Comparison of ENCODE assay signal across 7 mouse cellular contexts in the genomic region with DNA sequence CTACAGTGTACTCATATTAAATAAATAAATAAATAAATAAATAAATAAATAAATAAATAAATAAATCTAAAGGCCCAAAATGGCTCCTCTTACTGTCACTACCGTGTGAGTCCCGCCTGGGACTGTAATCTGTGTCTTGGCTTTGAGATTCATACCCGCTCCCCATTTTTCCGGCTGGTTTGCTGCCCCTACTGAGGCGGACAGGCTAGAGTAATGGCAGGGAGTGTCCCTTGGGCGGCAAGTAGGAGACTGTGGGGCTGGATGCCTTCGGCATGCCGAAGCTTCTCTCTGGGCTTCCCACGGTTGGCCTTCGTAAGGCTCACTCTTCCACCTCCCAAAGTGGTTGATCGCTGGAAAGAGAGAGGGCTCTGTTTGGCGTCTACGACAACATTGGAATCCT. TPM values are rescaled to one million over a fixed set of nuclear protein-coding genes. Genes with fewer than 3 reads are reported as not detected.
A peak's percentile ranks its signal among the peaks of the same experiment; 100 is the strongest.
DNase-seq lines count a peak whose midpoint lies in the region; ATAC-seq lines count a peak whose summit lies in the region.
"Not testable (repeated sequence)": the region's sequence is repeated elsewhere in the genome, so short reads cannot be mapped to it uniquely, and the experiment has no call there.
"Had no signal": no experiment of that assay in that cellular context is flagged by ENCODE, and none has a peak within 500 bp of the region (broad histone marks: within the 10 kb centered on the region; RNA-seq: fewer than 3 reads in every experiment).

No protein-coding gene starts in this region.

- H3K9me3 ChIP-seq in embryonic facial prominence, embryonic 13.5 days; intestine, embryonic 14.5 days (ENCODE audit: control insufficient read depth, low read length); liver, embryonic 13.5 days (replicated peaks): not testable (repeated sequence)

- 84% methylated on average over 13 of the region's 13 CpGs for WGBS in embryonic facial prominence, embryonic 13.5 days
- 85% methylated on average over 13 of the region's 13 CpGs for WGBS in intestine, embryonic 14.5 days
- 73% methylated on average over 13 of the region's 13 CpGs for WGBS in liver, embryonic 13.5 days (ENCODE audit: insufficient replicate concordance)

- not testable (repeated sequence) for H3K4me1 ChIP-seq in embryonic facial prominence, embryonic 13.5 days; intestine, embryonic 14.5 days (replicated peaks; ENCODE audit: control insufficient read depth, insufficient read depth, low read length); liver, embryonic 13.5 days (replicated peaks)

- peak; percentile 32; the same call in 1 of the 2 replicates for ATAC-seq in embryonic facial prominence, embryonic 13.5 days (ENCODE audit: insufficient number of reproducible peaks, insufficient read depth, low FRiP score, low TSS enrichment, low read depth)
- ATAC-seq in erythroid progenitor cell, adult 5-6 weeks (replicated peaks; ENCODE audit: low FRiP score, poor library complexity, severe bottlenecking), result peak; percentile 71
- 0 out of 2 replicates have a peak, but pooled peaks have one; percentile 23 for ATAC-seq in intestine, embryonic 14.5 days (replicated peaks; ENCODE audit: low FRiP score, low TSS enrichment, low read depth)
- ATAC-seq in liver, embryonic 13.5 days (ENCODE audit: low read depth), result 0 out of 2 replicates have a peak, but pooled peaks have one; percentile 36
- peak; percentile 32; the same call in 1 of the 2 replicates for ATAC-seq in megakaryocyte-erythroid progenitor cell, adult 5-6 weeks (replicated peaks; ENCODE audit: low FRiP score, low TSS enrichment, poor library complexity, severe bottlenecking)

- peak; percentile 84 for DNase-seq in heart, adult 11 months
- DNase-seq in intestine, embryonic 14.5 days (ENCODE audit: low spot score), result peak; percentile 41
- DNase-seq in liver, embryonic 13.5 days, result not testable (repeated sequence)

- not testable (repeated sequence) for H3K4me2 ChIP-seq in embryonic facial prominence, embryonic 13.5 days; intestine, embryonic 14.5 days (ENCODE audit: low read length); liver, embryonic 13.5 days

- H3K4me3 ChIP-seq in embryonic facial prominence, embryonic 13.5 days; intestine, embryonic 14.5 days (ENCODE audit: low read depth, low read length); liver, embryonic 13.5 days (replicated peaks): not testable (repeated sequence)

- not testable (repeated sequence) for H3K27me3 ChIP-seq in embryonic facial prominence, embryonic 13.5 days; intestine, embryonic 14.5 days (replicated peaks; ENCODE audit: control insufficient read depth, insufficient read depth, low read length); liver, embryonic 13.5 days

- not testable (repeated sequence) for H3K36me3 ChIP-seq in embryonic facial prominence, embryonic 13.5 days; intestine, embryonic 14.5 days (ENCODE audit: control insufficient read depth, insufficient read depth, low read length); liver, embryonic 13.5 days

- H3K9ac ChIP-seq in embryonic facial prominence, embryonic 13.5 days; intestine, embryonic 14.5 days (ENCODE audit: low read length); liver, embryonic 13.5 days: not testable (repeated sequence)

- not testable (repeated sequence) for H3K27ac ChIP-seq in embryonic facial prominence, embryonic 13.5 days; intestine, embryonic 14.5 days (ENCODE audit: low read depth); liver, embryonic 13.5 days

RNA-seq across cellular contexts. Expression of gene Mfap1b, which starts 7.0 kb away (rescaled TPM):
- polyA plus RNA-seq in embryonic facial prominence, embryonic 13.5 days (2015; fragmentation: Nextera tagmentation; extraction: Ambion mirVana), result 63.3 and 64.2 TPM in 2 replicates
- 23.4 and 25.6 TPM in 2 replicates for total RNA-seq in erythroid progenitor cell, adult 5-6 weeks (2015; ENCODE audit: low replicate concordance)
- total RNA-seq in erythroid progenitor cell, adult 5-6 weeks (2017; ENCODE audit: low replicate concordance), result 19.3 and 32.9 TPM in 2 replicates
- polyA plus RNA-seq in intestine, embryonic 14.5 days (2014; fragmentation: Nextera tagmentation; extraction: Ambion mirVana), result 40.9 and 49.4 TPM in 2 replicates
- 22.7 and 29.0 TPM in 2 replicates for polyA plus RNA-seq in liver, embryonic 13.5 days (2015; fragmentation: Nextera tagmentation; extraction: Ambion mirVana)
- 19.7 and 20.2 TPM in 2 replicates for total RNA-seq in megakaryocyte-erythroid progenitor cell, adult 5-6 weeks (2014; fragmentation: Nextera tagmentation)
- total RNA-seq in megakaryocyte-erythroid progenitor cell, adult 5-6 weeks (2017), result 50.0 and 51.3 TPM in 2 replicates

RNA-seq across cellular contexts. Expression of gene Serinc4, which starts 24.3 kb away (rescaled TPM):
- polyA plus RNA-seq in embryonic facial prominence, embryonic 13.5 days (2015; fragmentation: Nextera tagmentation; extraction: Ambion mirVana), result 0.55 and 0.65 TPM in 2 replicates
- total RNA-seq in erythroid progenitor cell, adult 5-6 weeks (2015; ENCODE audit: low replicate concordance), result not detected in 2 replicates
- 8.6 TPM in 1 of 2 replicates, not detected in the other for total RNA-seq in erythroid progenitor cell, adult 5-6 weeks (2017; ENCODE audit: low replicate concordance)
- 0.26 and 0.70 TPM in 2 replicates for polyA plus RNA-seq in intestine, embryonic 14.5 days (2014; fragmentation: Nextera tagmentation; extraction: Ambion mirVana)
- polyA plus RNA-seq in liver, embryonic 13.5 days (2015; fragmentation: Nextera tagmentation; extraction: Ambion mirVana), result 0.07 and 0.08 TPM in 2 replicates
- not detected in 2 replicates for total RNA-seq in megakaryocyte-erythroid progenitor cell, adult 5-6 weeks (2014; fragmentation: Nextera tagmentation)
- total RNA-seq in megakaryocyte-erythroid progenitor cell, adult 5-6 weeks (2017), result 1.4 TPM in 1 of 2 replicates, not detected in the other
- polyA plus RNA-seq: embryonic facial prominence, embryonic 12.5 days had no signal

RNA-seq across cellular contexts. Expression of gene Mfap1a, which starts 25.5 kb away (rescaled TPM):
- 31.4 and 39.4 TPM in 2 replicates for polyA plus RNA-seq in embryonic facial prominence, embryonic 13.5 days (2015; fragmentation: Nextera tagmentation; extraction: Ambion mirVana)
- total RNA-seq in erythroid progenitor cell, adult 5-6 weeks (2015; ENCODE audit: low replicate concordance), result 22.2 and 28.8 TPM in 2 replicates
- 21.1 and 42.5 TPM in 2 replicates for total RNA-seq in erythroid progenitor cell, adult 5-6 weeks (2017; ENCODE audit: low replicate concordance)
- polyA plus RNA-seq in intestine, embryonic 14.5 days (2014; fragmentation: Nextera tagmentation; extraction: Ambion mirVana), result 20.0 and 23.6 TPM in 2 replicates
- 14.0 and 16.0 TPM in 2 replicates for polyA plus RNA-seq in liver, embryonic 13.5 days (2015; fragmentation: Nextera tagmentation; extraction: Ambion mirVana)
- 18.6 and 26.6 TPM in 2 replicates for total RNA-seq in megakaryocyte-erythroid progenitor cell, adult 5-6 weeks (2014; fragmentation: Nextera tagmentation)
- 34.0 and 45.9 TPM in 2 replicates for total RNA-seq in megakaryocyte-erythroid progenitor cell, adult 5-6 weeks (2017)

RNA-seq across cellular contexts. Expression of gene Wdr76, which starts 25.6 kb away (rescaled TPM):
- 7.6 and 8.9 TPM in 2 replicates for polyA plus RNA-seq in embryonic facial prominence, embryonic 13.5 days (2015; fragmentation: Nextera tagmentation; extraction: Ambion mirVana)
- total RNA-seq in erythroid progenitor cell, adult 5-6 weeks (2015; ENCODE audit: low replicate concordance), result 34.2 and 39.0 TPM in 2 replicates
- 35.3 and 44.8 TPM in 2 replicates for total RNA-seq in erythroid progenitor cell, adult 5-6 weeks (2017; ENCODE audit: low replicate concordance)
- 9.1 and 9.9 TPM in 2 replicates for polyA plus RNA-seq in intestine, embryonic 14.5 days (2014; fragmentation: Nextera tagmentation; extraction: Ambion mirVana)
- 9.3 and 12.5 TPM in 2 replicates for polyA plus RNA-seq in liver, embryonic 13.5 days (2015; fragmentation: Nextera tagmentation; extraction: Ambion mirVana)
- 37.9 and 52.7 TPM in 2 replicates for total RNA-seq in megakaryocyte-erythroid progenitor cell, adult 5-6 weeks (2014; fragmentation: Nextera tagmentation)
- 41.7 and 55.8 TPM in 2 replicates for total RNA-seq in megakaryocyte-erythroid progenitor cell, adult 5-6 weeks (2017)

RNA-seq across cellular contexts. Expression of gene Hypk, which starts 27.8 kb away (rescaled TPM):
- polyA plus RNA-seq in embryonic facial prominence, embryonic 13.5 days (2015; fragmentation: Nextera tagmentation; extraction: Ambion mirVana), result 129 and 139 TPM in 2 replicates
- total RNA-seq in erythroid progenitor cell, adult 5-6 weeks (2015; ENCODE audit: low replicate concordance), result 28.1 and 64.1 TPM in 2 replicates
- total RNA-seq in erythroid progenitor cell, adult 5-6 weeks (2017; ENCODE audit: low replicate concordance), result 53.4 and 71.4 TPM in 2 replicates
- polyA plus RNA-seq in intestine, embryonic 14.5 days (2014; fragmentation: Nextera tagmentation; extraction: Ambion mirVana), result 84.8 and 93.4 TPM in 2 replicates
- polyA plus RNA-seq in liver, embryonic 13.5 days (2015; fragmentation: Nextera tagmentation; extraction: Ambion mirVana), result 111 and 119 TPM in 2 replicates
- total RNA-seq in megakaryocyte-erythroid progenitor cell, adult 5-6 weeks (2014; fragmentation: Nextera tagmentation), result 154 and 217 TPM in 2 replicates
- total RNA-seq in megakaryocyte-erythroid progenitor cell, adult 5-6 weeks (2017), result 184 and 205 TPM in 2 replicates
